Mouse (Mus musculus) layer of hippocampus, adult 8-10 months (tissue): ENCODE results near the gene Mrps6. TPM values are rescaled to one million over a fixed set of nuclear protein-coding genes. Genes with fewer than 3 reads are reported as not detected.
"Not testable (repeated sequence)": the region's sequence is repeated elsewhere in the genome, so short reads cannot be mapped to it uniquely, and the experiment has no call there.

ENCODE experiments used
- DNase-seq, 2 experiments: peaks; one replicate each; pipeline ENCODE4 v3.0.0; 2022; ENCODE audit warnings: low spot score in 2 of 2
- total RNA-seq, 4 experiments: library from RNA; stranded (reverse); gene quantifications; 2 replicates each; pipeline ENCODE4 v1.2.4; 2022

Gene Mrps6
- total RNA-seq, 4 experiments from 2014 or later: 57.8 to 62.6 (median 60.6) TPM

DNA sequence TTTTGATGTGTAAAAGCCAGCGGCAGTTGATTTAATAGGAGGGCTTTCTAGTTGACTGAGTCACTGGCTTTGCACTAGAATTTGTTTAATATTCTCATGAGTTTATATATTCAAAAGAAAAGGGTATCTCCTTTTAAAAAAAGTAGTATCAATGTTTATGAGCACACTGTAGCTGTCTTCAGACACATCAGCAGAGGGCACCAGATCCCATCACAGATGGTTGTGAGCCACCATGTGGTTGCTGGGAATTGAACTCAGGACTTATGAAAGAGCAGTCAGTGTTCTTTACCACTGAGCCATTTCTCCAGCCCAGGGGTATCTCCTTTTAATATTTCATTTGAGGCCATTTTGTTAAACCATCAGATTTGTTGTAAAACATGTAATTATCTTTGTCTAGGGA lies 4.8 kb downstream of the Mrps6 start:
- DNase-seq: no peak

DNA sequence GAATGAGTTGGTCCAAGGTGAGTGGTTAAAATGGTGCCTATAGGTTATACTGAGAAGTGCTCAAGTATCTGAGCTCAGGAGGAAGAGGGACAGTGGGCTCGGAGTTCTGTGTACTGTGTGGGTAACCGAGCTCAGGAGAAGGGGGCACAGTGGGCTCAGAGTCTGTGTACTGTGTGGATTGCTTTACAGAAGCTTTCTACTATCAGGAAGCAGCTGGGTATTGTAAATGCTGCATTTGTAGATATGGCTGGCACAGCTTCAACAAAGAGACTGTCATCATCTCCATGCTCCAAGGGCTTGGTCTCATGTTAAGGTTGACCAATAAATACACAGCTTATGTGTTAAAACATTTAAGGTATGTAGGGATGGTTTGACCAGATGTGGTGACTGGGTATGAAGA lies 6.7 kb downstream of the Mrps6 start:
- DNase-seq: no peak

DNA sequence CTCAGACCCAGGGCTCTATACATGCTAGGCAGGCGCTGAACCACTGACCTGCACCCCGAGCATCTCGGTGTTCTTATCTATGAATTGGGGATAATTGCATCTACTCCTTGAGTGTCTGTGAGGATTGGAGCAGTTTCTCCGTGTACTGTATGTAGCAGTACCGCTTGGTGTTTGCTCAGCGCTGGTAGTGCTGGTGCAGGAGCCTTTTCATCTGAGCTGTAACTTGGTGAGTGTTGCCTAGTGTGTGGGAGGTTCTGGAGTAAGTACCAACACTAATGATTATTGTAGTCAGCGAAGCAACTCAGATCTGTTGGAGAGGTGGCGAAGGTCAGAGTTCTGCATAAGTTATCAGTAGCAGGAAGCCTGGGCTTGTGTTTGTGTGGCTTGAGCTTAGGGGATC lies 12.3 kb downstream of the Mrps6 start:
- no peak for DNase-seq

DNA sequence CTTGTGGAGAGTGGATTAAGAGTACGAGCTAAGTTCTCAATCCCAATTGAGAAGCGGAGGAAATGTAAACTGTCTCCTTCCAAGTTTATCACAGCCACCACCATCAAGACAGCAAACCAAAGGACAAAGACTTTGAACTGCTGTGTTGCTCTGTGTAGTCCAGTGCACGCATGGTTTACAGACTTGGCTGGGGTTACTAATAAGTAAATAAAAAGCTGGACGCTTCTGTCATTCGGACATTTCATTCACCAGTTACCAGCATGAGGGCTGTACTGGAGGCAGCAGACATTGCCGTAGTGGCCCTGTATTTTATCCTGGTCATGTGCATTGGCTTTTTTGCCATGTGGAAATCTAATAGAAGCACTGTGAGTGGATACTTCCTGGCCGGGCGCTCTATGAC lies 18.7 kb downstream of the Mrps6 start:
- no peak for DNase-seq

DNA sequence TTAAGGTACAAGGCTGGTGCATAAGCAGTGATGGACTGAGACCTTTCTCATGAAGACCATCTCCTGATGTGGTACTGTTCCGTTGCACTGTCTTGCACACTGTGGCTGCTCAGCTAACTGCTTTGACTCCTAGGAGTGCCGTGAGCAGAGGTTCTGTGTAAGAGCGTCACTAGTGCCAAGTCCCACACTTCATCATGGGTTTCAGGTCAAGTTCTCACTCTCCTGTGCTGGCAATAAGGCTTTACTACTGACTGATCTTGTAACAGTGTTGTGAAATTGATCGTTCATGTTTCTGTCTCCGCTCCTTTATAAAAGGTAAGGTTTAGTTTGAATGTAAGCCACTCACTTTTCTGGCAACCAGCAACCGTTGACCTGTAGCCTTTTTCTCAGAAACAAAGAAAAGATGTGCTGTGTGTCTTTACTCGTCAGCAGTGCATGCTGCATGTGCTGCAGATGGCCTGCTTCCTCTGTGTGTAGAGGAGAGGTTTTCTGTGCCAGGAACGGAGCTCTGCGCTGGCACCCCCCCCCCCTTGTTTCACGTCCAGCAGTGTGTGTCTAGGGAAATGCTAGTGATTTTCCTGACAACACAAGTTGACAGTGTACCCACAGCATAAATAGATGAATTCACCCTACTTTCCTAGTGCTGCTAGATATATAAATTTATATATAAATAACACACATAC lies 25.8 kb downstream of the Mrps6 start:
- no peak for DNase-seq

DNA sequence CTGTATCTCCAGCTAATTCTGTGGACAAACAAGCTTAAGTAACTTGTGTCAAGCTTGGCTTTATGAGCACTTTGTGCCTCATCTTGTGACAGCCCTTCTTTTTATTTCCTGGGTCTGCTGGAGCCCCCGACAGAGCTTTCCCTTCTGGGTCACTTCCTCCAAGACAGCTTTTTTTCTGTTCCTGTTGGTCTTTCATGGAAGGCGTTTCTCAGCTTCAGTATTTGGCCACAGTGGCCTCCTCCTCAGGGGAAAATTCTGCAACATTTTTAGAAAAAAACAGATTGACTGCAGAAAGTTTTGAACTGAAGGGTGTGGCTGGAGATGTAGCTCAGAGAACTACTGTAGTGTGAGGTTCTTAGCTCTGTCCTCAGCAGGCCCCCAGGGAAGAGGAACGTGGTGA lies 31.2 kb downstream of the Mrps6 start:
- no peak for DNase-seq

DNA sequence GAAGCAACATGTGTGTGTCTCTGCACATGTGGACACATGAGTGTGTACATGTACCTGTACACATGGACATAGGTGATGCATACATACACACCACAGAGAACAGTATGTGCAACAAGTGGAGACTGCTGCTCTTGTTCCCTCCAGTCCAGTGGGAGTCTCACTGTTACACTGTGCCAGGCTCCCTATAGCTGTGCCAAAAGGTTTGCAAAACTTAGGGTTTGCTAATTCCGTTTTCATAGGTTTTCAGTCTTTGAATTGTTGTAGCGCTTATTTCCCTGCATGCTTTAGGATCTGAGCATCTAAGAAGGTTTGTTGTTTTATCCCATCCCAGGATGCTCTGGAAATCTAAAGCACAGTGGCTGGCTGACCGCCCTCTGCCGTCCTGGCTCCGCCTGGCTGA lies 33.8 kb downstream of the Mrps6 start:
- no peak for DNase-seq

DNA sequence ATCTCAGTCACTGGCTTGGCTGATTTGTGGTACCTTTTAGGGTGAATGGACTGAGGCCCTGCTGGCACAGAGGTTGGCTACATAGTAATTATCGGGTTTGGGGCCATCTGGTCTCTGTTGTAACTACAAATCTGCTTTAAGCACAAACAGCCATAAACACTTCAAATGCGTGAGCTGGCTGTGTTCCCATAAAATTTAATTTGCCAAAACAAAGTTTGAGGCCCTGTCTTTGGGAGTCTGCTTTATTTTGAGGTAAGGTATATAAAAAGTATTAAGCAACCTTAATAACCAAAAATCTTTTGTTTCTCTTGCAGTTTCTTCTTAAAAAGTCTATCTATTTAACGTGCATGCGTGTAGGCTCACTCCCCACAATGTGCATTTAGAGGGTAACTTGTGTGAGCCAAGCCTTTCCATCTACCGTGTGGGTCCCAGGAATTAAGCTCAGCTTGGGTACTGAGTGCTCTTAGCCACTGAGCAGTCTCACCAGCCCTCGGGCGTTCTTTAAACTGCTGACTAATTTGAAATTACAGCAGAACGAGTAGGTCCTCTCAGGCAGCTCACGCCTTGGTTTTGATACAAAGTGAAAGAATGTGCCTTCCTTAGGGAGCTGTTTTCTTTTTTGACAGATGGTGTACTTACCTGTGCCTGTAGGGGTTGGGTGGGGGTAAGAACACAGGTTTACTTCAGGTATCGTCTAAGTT lies 40.4 kb downstream of the Mrps6 start:
- DNase-seq: no peak

DNA sequence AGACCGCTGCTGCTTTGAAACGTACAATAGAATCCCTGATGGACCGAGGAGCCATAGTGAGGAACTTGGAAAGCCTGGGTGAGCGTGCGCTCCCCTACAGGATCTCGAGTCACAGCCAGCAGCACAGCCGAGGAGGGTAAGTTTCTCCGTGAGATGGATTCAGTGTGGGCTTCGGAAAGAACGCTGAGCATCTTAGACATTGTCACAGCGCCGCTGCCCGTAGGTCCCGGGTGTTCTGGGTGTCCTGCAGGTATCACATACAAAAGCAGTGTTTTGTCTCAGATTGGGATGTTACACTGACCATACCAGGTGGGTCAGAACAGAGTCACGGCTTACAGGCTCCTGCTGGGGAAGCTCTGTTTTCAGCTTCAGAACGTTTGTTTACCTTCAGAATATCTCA lies 41.5 kb downstream of the Mrps6 start:
- no peak for DNase-seq

DNA sequence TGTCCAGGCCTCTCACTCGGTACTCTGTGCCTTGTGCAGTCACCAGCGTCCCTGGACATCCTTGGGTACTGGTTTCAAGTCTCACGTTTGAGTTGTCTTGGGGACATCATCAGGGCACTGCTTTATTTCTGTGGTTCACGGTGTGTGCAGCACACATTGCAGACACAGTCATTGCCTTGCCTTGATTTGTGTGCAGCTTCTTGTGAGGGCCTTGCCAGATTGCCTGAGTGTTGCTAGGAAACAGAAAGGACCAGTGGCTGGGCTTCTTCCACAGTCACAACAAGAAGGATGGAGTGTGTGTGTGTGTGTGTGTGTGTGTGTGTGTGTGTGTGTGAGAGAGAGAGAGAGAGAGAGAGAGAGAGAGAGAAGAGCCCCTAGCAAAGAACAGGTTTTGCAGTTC lies 42.0 kb downstream of the Mrps6 start:
- peak in 1 of 2 experiments; percentile 47 for DNase-seq

DNA sequence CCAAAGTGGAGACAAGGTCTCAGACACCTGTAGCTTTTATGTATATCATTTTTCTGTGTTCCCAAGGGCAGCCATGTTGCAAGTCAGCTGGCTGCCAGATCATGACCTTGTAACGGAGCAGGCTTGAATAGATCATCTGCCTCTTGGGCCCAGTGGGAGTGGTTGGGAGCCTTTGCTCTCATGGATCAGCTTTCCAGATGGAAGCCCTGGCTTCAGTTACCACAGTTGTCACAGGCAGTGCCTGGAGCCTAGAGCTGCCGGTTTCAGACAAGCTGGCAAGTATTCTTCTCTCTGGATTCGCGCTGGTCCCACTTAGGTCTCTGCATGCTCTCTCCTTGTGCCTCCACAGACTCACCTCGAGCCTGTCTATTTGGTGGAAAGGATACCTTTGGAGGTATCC lies 44.0 kb downstream of the Mrps6 start:
- DNase-seq: no peak

DNA sequence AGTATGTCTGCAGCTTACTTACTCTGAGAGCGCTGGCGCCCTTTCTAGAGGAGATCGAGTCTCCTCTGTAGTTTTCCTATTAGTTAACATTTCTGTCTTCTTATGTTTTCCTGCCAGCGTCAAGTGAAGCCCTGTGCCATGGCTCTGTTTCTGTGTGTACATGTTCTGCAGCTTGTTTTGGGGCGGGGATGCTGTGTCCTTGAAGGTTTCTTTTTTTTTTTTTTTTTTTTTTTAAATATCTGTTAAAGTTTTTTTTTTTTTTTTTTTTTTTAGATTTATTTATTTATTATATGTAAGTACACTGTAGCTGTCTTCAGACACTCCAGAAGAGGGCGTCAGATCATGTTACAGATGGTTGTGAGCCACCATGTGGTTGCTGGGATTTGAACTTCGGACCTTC lies 44.9 kb downstream of the Mrps6 start:
- not testable (repeated sequence) for DNase-seq

DNA sequence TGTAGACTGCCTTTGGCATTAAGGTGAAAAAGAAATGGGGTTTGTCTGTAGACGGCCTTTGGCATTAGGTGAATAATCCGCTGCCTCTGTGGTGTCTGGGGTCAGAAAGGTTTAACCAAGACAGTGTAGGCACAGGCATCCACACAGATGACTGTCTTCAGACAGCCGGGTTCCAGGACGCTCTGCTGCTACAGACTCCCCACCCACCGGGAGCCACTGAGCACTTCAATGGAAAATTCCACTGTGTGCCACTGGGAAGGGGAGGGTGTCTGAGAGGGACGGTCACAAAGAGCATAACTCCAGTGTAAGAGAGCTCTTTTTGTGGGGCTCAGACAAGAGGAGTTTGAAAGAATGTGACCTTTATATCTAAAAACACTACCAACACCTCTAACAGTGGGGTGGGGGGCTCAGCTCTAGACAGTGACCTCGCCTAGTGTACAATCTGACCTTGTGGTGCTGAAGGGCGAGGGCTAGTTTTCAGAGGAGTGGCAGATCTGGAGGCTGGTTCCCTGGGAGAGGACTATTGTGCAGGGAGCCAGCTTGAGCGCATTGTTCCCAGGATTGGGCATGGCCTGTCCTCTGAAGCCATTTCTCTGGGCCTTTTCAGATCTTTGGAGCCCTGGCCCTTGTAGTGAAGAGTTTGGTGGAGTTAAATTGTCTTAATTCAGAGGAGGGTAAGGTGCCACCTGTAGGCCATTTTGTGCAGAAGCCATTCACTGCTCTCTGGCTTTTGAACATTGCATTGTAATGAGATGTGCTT lies 45.7 kb downstream of the Mrps6 start:
- DNase-seq: no peak

DNA sequence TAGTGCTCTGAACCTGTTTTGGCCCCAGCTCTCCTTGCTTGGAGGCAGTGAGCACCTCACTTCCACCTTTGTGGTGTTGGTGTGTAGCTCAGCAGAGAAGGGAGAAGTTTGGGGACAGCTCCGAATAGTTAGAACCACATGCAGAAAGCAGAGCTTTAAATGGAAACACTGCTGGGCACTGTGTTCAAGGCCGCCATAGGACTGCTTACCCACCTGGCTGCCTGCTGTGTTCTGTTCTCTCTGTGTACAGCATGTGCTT lies 46.2 kb downstream of the Mrps6 start:
- DNase-seq: no peak

DNA sequence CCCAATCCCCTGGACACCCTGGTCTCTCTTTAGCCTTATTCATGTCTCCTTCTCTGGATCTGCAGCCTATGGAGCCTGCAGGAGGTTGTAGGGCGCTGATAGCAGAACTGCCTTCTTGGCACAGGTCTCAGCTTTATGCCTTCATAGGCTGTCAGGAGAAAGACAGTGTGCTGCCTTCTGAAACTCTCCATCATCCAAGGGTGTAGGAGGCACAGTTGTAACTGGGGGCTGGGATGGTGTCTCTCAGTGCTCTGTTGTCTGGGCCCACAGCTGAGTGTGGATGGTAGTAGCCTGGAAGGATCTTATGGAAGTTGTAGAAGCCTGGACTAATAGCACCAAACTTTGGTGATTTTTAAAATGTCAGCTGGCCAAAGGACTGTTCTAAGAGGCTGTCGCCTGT lies 46.9 kb downstream of the Mrps6 start:
- DNase-seq: no peak

DNA sequence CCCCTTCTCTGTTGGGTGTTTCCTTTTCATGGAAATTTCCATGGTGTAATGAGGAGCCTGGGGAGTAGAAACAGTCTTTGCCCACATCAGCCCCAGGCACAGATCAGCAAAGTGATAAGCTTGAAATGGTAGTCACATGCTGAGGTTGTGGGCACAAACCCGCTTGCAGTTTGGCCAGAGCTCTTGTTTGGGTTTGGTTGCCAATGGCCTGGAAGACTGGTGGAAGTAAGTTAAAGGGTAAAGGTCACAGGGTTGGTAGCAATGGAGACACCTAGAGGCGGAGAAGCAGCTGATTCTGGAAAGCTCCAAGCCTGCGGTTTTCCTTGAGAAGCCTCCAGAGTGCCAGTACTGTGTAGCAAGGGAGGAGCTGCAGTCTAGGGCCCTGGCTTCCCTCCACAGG lies 47.6 kb downstream of the Mrps6 start:
- DNase-seq: no peak

DNA sequence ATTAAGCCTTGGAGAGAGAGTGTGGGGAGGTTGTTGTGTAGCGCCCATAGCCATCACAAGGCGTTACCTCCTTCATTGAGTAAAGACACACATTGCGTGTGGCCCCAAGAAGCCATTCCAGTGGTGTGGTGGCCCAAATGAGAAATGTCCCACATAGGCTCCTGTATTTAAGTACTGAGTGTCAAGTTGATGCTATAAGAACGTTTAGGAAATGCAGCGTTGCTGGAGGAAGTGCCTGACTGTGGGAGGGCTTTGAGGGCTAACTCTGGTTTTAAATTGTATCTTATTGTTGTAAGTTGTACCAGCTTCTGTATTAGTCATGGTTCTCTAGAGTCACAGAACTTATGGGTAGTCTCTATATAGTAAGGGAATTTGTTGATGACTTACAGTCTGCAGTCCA lies 49.3 kb downstream of the Mrps6 start:
- no peak for DNase-seq

DNA sequence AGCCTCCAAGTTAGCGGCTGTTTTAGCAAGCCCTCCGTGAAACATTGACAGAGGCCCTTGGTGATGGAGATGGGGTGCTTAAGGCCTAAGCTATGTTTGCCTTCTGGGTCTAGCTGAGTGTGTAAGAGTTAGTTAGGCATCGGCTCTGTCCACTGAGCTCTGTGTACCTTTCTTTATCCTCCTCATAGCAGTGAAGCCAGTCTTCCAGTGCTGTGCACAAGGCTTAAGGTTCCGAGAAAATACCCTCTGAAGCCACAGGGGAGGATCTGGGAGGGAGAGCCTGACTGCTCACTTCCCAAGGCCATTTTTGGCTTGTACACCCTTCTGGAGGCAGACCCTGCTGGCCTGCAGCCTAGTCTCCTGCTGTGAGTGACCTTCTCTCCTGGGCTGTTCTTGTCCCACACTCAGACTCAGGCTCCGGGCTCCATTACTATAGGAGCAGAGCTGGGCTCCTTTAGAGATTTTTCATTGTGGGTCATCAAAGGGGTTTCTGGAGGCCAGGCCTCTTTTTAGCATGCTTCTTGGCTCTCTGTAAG lies 56.7 kb downstream of the Mrps6 start:
- DNase-seq: no peak

DNA sequence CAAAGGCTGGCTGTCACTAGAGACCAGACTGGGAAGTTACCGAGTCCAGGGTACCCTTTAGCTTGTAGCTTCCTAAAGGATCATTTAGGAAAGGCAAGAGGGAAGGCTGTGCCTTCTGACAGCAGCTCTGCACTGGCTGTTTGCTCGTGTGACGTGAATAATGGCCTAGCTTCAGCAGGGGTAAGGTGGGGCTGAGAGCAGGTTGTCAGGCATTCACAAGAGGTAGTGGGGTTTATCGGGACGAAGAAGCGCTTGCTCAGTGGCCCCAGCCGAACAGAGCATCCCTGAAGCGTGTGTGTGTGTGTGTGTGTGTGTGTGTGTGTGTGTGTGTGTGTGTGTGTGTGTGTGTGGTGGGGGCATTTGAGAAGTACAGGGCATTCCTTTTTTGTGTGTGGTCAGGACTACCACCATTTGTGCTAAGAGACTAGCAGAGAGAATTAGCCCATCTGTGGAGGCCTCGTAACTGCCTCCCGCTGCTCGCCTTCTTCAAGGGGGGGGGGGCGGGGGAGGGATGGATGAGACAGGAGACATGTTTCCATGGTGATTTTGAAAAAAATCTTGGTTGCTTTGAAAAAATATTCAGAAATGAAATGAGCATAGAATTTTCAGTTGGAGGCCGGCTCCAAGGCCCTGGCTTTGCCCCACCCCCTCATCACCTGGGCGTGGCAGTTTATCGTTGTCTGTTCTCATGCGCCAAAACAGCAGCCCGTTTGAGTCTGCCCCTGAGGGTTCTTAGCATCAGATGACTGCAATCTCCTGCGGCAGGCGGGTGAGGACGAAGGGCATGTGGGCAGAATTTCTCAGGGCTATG lies 57.7 kb downstream of the Mrps6 start:
- peak; percentile 63 to 66 for DNase-seq

DNA sequence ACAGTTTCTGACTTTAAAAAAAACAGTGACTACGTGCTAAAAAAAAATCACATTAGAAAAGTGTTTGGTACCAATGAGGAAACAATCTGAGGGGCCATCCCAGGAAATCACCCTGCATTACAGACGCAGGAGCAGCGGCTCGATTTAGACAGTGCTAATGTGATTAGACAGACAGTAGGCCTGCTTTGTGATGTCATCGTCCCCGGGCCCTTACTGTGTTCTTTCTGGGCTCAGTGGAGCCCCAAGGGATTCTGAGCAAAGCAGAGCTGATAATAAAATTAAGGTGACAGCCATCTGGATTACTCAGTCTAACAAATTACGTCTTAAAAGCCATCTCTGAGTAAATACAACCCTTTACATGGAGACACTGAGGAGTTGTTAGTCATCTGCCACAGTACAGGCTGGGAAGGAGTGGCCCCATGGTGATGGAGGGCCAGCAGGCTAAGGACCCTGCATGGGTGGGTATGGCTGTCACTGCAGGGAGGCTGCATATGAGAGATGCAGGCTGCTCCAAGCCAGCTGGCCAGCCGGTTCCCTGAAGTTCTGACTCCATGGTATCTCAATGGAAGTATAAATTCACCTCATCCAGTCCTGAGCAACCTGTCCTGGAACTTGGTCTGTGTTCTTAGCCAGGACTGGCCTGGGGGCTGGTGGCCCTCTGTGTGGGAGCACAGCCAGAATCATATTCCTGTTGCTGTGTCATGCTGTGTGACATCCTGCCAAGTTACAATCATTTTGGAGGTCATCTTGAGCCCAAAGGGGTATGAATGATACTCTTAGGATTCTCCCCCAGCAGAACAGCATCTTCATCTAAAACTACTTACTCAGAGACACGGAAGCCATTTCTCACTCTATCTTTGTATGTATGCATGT lies 59.5 kb downstream of the Mrps6 start:
- DNase-seq: no peak

DNA sequence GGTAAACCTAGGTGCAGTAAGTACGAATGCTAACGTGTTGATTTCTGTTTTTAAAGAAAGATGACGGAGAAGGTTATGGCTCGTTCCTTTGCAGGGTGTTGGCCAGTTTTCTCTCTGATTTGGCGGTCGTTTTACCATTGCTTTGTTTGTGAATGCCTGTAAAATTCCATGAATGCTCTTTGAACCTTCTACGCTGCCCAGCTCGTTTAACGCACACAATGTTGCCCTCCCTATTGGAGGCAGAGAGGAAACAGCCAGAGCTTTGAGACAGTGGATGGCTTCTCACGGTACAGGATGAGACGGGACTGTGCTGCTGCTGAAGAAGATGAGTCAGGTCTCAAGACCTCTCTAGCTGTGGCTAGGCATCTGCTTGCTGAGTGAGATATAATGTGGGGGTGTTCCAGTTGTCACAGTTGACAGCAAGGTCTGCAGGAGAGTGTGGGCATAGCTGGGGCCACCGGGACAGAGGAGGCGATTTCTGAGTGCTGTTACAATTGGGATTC lies 61.0 kb downstream of the Mrps6 start:
- no peak for DNase-seq
